In genomic region chr4:43478534-43478858, GRCm38 (mm10) we compare ENCODE assay signal across 7 mouse cellular contexts. TPM values are rescaled to one million over a fixed set of nuclear protein-coding genes. Genes with fewer than 3 reads are reported as not detected.
A peak's percentile ranks its signal among the peaks of the same experiment; 100 is the strongest.
DNase-seq lines count a peak whose midpoint lies in the region; ATAC-seq lines count a peak whose summit lies in the region.

No protein-coding gene starts in this region.

- no peak; the same call in none of the 2 replicates for ATAC-seq in forebrain, embryonic 13.5 days
- ATAC-seq in limb, embryonic 15.5 days (ENCODE audit: insufficient number of reproducible peaks, low FRiP score, low TSS enrichment, low read depth) = no peak
- ATAC-seq in stomach, embryonic 15.5 days (ENCODE audit: insufficient read depth, low FRiP score, low read depth) = no peak

- peak overlapping the region; percentile 56 for H3K9ac ChIP-seq in forebrain, embryonic 13.5 days
- no peak overlapping the region for H3K9ac ChIP-seq in limb, embryonic 15.5 days
- peak overlapping the region; percentile 9; the same call in 1 of the 2 replicates for H3K9ac ChIP-seq in stomach, embryonic 15.5 days

- no peaks in the 10 kb centered on the region for H3K9me3 ChIP-seq in forebrain, embryonic 13.5 days (replicated peaks)
- no peaks in the 10 kb centered on the region for H3K9me3 ChIP-seq in limb, embryonic 15.5 days
- no peaks in the 10 kb centered on the region for H3K9me3 ChIP-seq in stomach, embryonic 15.5 days

- 62% methylated on average over 8 of the region's 8 CpGs for WGBS in forebrain, embryonic 13.5 days
- 48% methylated on average over 8 of the region's 8 CpGs for WGBS in limb, embryonic 15.5 days
- 38% methylated on average over 8 of the region's 8 CpGs for WGBS in stomach, embryonic 15.5 days

- peak overlapping the region; percentile 33 for H3K4me3 ChIP-seq in forebrain, embryonic 13.5 days
- H3K4me3 ChIP-seq in limb, embryonic 15.5 days = peak overlapping the region; percentile 28
- H3K4me3 ChIP-seq in stomach, embryonic 15.5 days (replicated peaks) = peak overlapping the region; percentile 37

- H3K4me2 ChIP-seq in forebrain, embryonic 13.5 days = peak overlapping the region; percentile 54
- peak overlapping the region; percentile 38 for H3K4me2 ChIP-seq in limb, embryonic 15.5 days
- H3K4me2 ChIP-seq in stomach, embryonic 15.5 days = peak overlapping the region; percentile 57

- peak; percentile 36 for DNase-seq in ovary, postnatal 36 days (ENCODE audit: low spot score)
- DNase-seq in ovary, postnatal 10 days (ENCODE audit: low spot score) = no peak
- no peak for DNase-seq in spleen, adult 18-20 months
- DNase-seq in kidney, adult 9 months = no peak

- H3K36me3 ChIP-seq in forebrain, embryonic 13.5 days (ENCODE audit: poor library complexity, severe bottlenecking) = no peaks in the 10 kb centered on the region
- H3K36me3 ChIP-seq in limb, embryonic 15.5 days = no peaks in the 10 kb centered on the region
- no peaks in the 10 kb centered on the region for H3K36me3 ChIP-seq in stomach, embryonic 15.5 days

- no peaks in the 10 kb centered on the region for H3K4me1 ChIP-seq in forebrain, embryonic 13.5 days
- peaks cover 5% of the 10 kb centered on the region for H3K4me1 ChIP-seq in limb, embryonic 15.5 days
- H3K4me1 ChIP-seq in stomach, embryonic 15.5 days = no peaks in the 10 kb centered on the region

- no peaks in the 10 kb centered on the region for H3K27me3 ChIP-seq in forebrain, embryonic 13.5 days
- no peaks in the 10 kb centered on the region for H3K27me3 ChIP-seq in limb, embryonic 15.5 days
- no peaks in the 10 kb centered on the region for H3K27me3 ChIP-seq in stomach, embryonic 15.5 days (replicated peaks)

- no peak overlapping the region for H3K27ac ChIP-seq in forebrain, embryonic 13.5 days
- H3K27ac ChIP-seq in limb, embryonic 15.5 days = peak overlapping the region; percentile 48; the same call in 1 of the 2 replicates
- H3K27ac ChIP-seq in stomach, embryonic 15.5 days = peak overlapping the region; percentile 26; the same call in 1 of the 2 replicates

RNA-seq across cellular contexts. Expression of gene Sit1, which starts 5.0 kb away (rescaled TPM):
- not detected in 2 replicates for polyA plus RNA-seq in forebrain, embryonic 13.5 days (2015; fragmentation: Nextera tagmentation; extraction: Ambion mirVana)
- polyA plus RNA-seq in limb, embryonic 15.5 days (2015; fragmentation: Nextera tagmentation; extraction: Ambion mirVana) = not detected in 2 replicates
- not detected in 2 replicates for polyA plus RNA-seq in stomach, embryonic 15.5 days (2015; fragmentation: Nextera tagmentation; extraction: Ambion mirVana)

RNA-seq across cellular contexts. Expression of gene Ccdc107, which starts 14.2 kb away (rescaled TPM):
- 51.1 and 52.0 TPM in 2 replicates for polyA plus RNA-seq in forebrain, embryonic 13.5 days (2015; fragmentation: Nextera tagmentation; extraction: Ambion mirVana)
- polyA plus RNA-seq in limb, embryonic 15.5 days (2015; fragmentation: Nextera tagmentation; extraction: Ambion mirVana) = 78.9 and 81.9 TPM in 2 replicates
- 104 and 105 TPM in 2 replicates for polyA plus RNA-seq in stomach, embryonic 15.5 days (2015; fragmentation: Nextera tagmentation; extraction: Ambion mirVana)

RNA-seq across cellular contexts. Expression of gene Arhgef39, which starts 21.0 kb away (rescaled TPM):
- 38.2 and 40.3 TPM in 2 replicates for polyA plus RNA-seq in forebrain, embryonic 13.5 days (2015; fragmentation: Nextera tagmentation; extraction: Ambion mirVana)
- 35.2 and 37.5 TPM in 2 replicates for polyA plus RNA-seq in limb, embryonic 15.5 days (2015; fragmentation: Nextera tagmentation; extraction: Ambion mirVana)
- polyA plus RNA-seq in stomach, embryonic 15.5 days (2015; fragmentation: Nextera tagmentation; extraction: Ambion mirVana) = 44.5 and 52.0 TPM in 2 replicates

RNA-seq across cellular contexts. Expression of gene Cd72, which starts 24.1 kb away (rescaled TPM):
- polyA plus RNA-seq in forebrain, embryonic 13.5 days (2015; fragmentation: Nextera tagmentation; extraction: Ambion mirVana) = 3.9 and 4.0 TPM in 2 replicates
- 4.1 and 4.2 TPM in 2 replicates for polyA plus RNA-seq in limb, embryonic 15.5 days (2015; fragmentation: Nextera tagmentation; extraction: Ambion mirVana)
- 3.3 and 5.2 TPM in 2 replicates for polyA plus RNA-seq in stomach, embryonic 15.5 days (2015; fragmentation: Nextera tagmentation; extraction: Ambion mirVana)

RNA-seq across cellular contexts. Expression of gene Car9, which starts 28.3 kb away (rescaled TPM):
- 0.40 and 0.80 TPM in 2 replicates for polyA plus RNA-seq in forebrain, embryonic 13.5 days (2015; fragmentation: Nextera tagmentation; extraction: Ambion mirVana)
- 4.1 and 6.8 TPM in 2 replicates for polyA plus RNA-seq in limb, embryonic 15.5 days (2015; fragmentation: Nextera tagmentation; extraction: Ambion mirVana)
- polyA plus RNA-seq in stomach, embryonic 15.5 days (2015; fragmentation: Nextera tagmentation; extraction: Ambion mirVana) = 30.9 and 45.8 TPM in 2 replicates
